Mouse (Mus musculus) forebrain, embryonic 13.5 days (tissue): ENCODE results near the gene Gm49486. TPM values are rescaled to one million over a fixed set of nuclear protein-coding genes. Genes with fewer than 3 reads are reported as not detected.

ENCODE experiments used
- ATAC-seq: fragments of 200-750 bp; cut with Nextera tagmentation; 2 replicates; pipeline ENCODE4 v1.8.0; 2017
- H3K27ac ChIP-seq: fragments of 300-500 bp; sonication (generic); 2 replicates; pipeline ENCODE4 v1.5.1; 2015; ENCODE audit warnings: inconsistent platforms, mild to moderate bottlenecking, moderate library complexity
- H3K27me3 ChIP-seq: fragments of 300-500 bp; sonication (generic); 2 replicates; pipeline ENCODE4 v1.6.1; 2015; ENCODE audit warnings: mild to moderate bottlenecking, inconsistent platforms
- H3K36me3 ChIP-seq: fragments of 300-500 bp; sonication (generic); 2 replicates; pipeline ENCODE4 v1.6.1; 2015; ENCODE audit warnings: mild to moderate bottlenecking, inconsistent platforms; ENCODE audit not compliant: poor library complexity, severe bottlenecking
- H3K4me1 ChIP-seq: fragments of 300-500 bp; sonication (generic); 2 replicates; pipeline ENCODE4 v1.6.1; 2015; ENCODE audit warnings: inconsistent platforms
- H3K4me2 ChIP-seq: fragments of 300-500 bp; sonication (generic); 2 replicates; pipeline ENCODE4 v1.6.1; 2015; ENCODE audit warnings: inconsistent platforms, mild to moderate bottlenecking, moderate library complexity
- H3K4me3 ChIP-seq: fragments of 300-500 bp; sonication (generic); 2 replicates; pipeline ENCODE4 v1.5.1; 2015; ENCODE audit warnings: mild to moderate bottlenecking, inconsistent platforms
- H3K9ac ChIP-seq: fragments of 300-500 bp; sonication (generic); 2 replicates; pipeline ENCODE4 v1.6.1; 2015; ENCODE audit warnings: mild to moderate bottlenecking, inconsistent platforms
- H3K9me3 ChIP-seq: fragments of 300-500 bp; sonication (generic); replicated peaks from 2 replicates; pipeline ENCODE4 v1.6.1; 2016; ENCODE audit warnings: inconsistent platforms
- WGBS: fragments of 180-500 bp; shearing (Covaris S2); methylation state at CpG from one replicate; pipeline ENCODE4 v1.1.7; 2015; 5-methylcytosine and 5-hydroxymethylcytosine counted together
- polyA plus RNA-seq: library from polyadenylated mRNA; unstranded; fragments of >200 nt; fragmentation: Nextera tagmentation; extraction: Ambion mirVana; gene quantifications from 2 replicates; pipeline ENCODE4 v1.2.1, GENCODE M21; 2015

Gene Gm49486
- polyA plus RNA-seq, 1 experiment from 2014 or later, result 1.3 TPM

GRCm38 (mm10) chr15:79280850-79281249 lies 51.7 kb downstream of the Gm49486 start:
- no peak for ATAC-seq
- Histone ChIP-seq H3K4me2 (no peak overlapping the region), H3K36me3 (no peaks in the 10 kb centered on the region), H3K9ac (no peak overlapping the region), H3K27ac (no peak overlapping the region), H3K27me3 (no peaks in the 10 kb centered on the region), H3K9me3 (no peaks in the 10 kb centered on the region), H3K4me3 (no peak overlapping the region), H3K4me1 (no peaks in the 10 kb centered on the region)
- WGBS, result 66% methylated on average over 5 of the region's 5 CpGs

- H3K27me3 ChIP-seq, result no peaks in the 10 kb centered on the region
- 0 out of 2 replicates have a peak, but pooled peaks cover 5% of the 10 kb centered on the region for H3K36me3 ChIP-seq
- H3K9me3 ChIP-seq, result no peaks in the 10 kb centered on the region
- H3K27ac ChIP-seq, result no peak overlapping the region
- no peak overlapping the region for H3K4me3 ChIP-seq
- WGBS, result 64% methylated on average over 1 of the region's 1 CpGs
- H3K4me1 ChIP-seq, result no peaks in the 10 kb centered on the region
- no peak overlapping the region for H3K9ac ChIP-seq
- no peak overlapping the region for H3K4me2 ChIP-seq
- ATAC-seq, result no peak
Measured at GRCm38 (mm10) chr15:79281389-79281788, 52.2 kb downstream of the Gm49486 start.

GRCm38 (mm10) chr15:79282434-79282833 lies 53.2 kb downstream of the Gm49486 start:
- Histone ChIP-seq H3K27ac (no peak overlapping the region), H3K4me1 (no peaks in the 10 kb centered on the region), H3K9me3 (no peaks in the 10 kb centered on the region), H3K36me3 (0 out of 2 replicates have a peak, but pooled peaks cover 15% of the 10 kb centered on the region), H3K9ac (no peak overlapping the region), H3K27me3 (no peaks in the 10 kb centered on the region), H3K4me2 (no peak overlapping the region), H3K4me3 (no peak overlapping the region)
- 85% methylated on average over 5 of the region's 5 CpGs for WGBS
- ATAC-seq, result no peak

GRCm38 (mm10) chr15:79283371-79283770 lies 54.2 kb downstream of the Gm49486 start:
- H3K36me3 ChIP-seq, result peaks cover 22% of the 10 kb centered on the region; the same call in 1 of the 2 replicates
- H3K4me3 ChIP-seq, result no peak overlapping the region
- no peaks in the 10 kb centered on the region for H3K9me3 ChIP-seq
- no peak overlapping the region for H3K9ac ChIP-seq
- 81% methylated on average over 4 of the region's 4 CpGs for WGBS
- H3K4me2 ChIP-seq, result no peak overlapping the region
- ATAC-seq, result no peak
- H3K27me3 ChIP-seq, result no peaks in the 10 kb centered on the region
- no peak overlapping the region for H3K27ac ChIP-seq
- H3K4me1 ChIP-seq, result no peaks in the 10 kb centered on the region

- Histone ChIP-seq H3K4me1 (no peaks in the 10 kb centered on the region), H3K4me2 (no peak within 1 kb of the TSS), H3K9ac (no peak within 1 kb of the TSS), H3K36me3 (peaks cover 27% of the 10 kb centered on the region), H3K9me3 (no peaks in the 10 kb centered on the region), H3K27ac (no peak within 1 kb of the TSS), H3K4me3 (no peak within 1 kb of the TSS), H3K27me3 (no peaks in the 10 kb centered on the region)
- ATAC-seq, result no peak
- 70% methylated on average over 10 of the region's 10 CpGs for WGBS
Measured at GRCm38 (mm10) chr15:79285399-79285798, 56.2 kb downstream of the Gm49486 start, which contains the start of gene Baiap2l2. Gene Baiap2l2, minus strand, starts transcription at chr15:79285537.

GRCm38 (mm10) chr15:79286141-79286540 lies 57.0 kb downstream of the Gm49486 start:
- Histone ChIP-seq H3K4me2 (no peak overlapping the region), H3K36me3 (peaks cover 27% of the 10 kb centered on the region), H3K9me3 (no peaks in the 10 kb centered on the region), H3K9ac (no peak overlapping the region), H3K4me1 (no peaks in the 10 kb centered on the region), H3K27me3 (no peaks in the 10 kb centered on the region), H3K27ac (no peak overlapping the region), H3K4me3 (no peak overlapping the region)
- no peak for ATAC-seq
- 87% methylated on average over 7 of the region's 7 CpGs for WGBS

- 95% methylated on average over 7 of the region's 7 CpGs for WGBS
- H3K4me2 ChIP-seq, result no peak overlapping the region
- peaks cover 27% of the 10 kb centered on the region for H3K36me3 ChIP-seq
Measured at GRCm38 (mm10) chr15:79287091-79287490, 57.9 kb downstream of the Gm49486 start.

GRCm38 (mm10) chr15:79288387-79288786 lies 59.2 kb downstream of the Gm49486 start:
- Histone ChIP-seq H3K4me1 (no peaks in the 10 kb centered on the region), H3K36me3 (peaks cover 27% of the 10 kb centered on the region), H3K27me3 (no peaks in the 10 kb centered on the region), H3K4me2 (no peak overlapping the region), H3K4me3 (no peak overlapping the region), H3K9me3 (no peaks in the 10 kb centered on the region), H3K9ac (no peak overlapping the region), H3K27ac (no peak overlapping the region)
- no peak for ATAC-seq
- WGBS, result 89% methylated on average over 3 of the region's 3 CpGs

More at GRCm38 (mm10) chr15:79287091-79287490, 57.9 kb downstream of the Gm49486 start:
- Histone ChIP-seq H3K9ac (no peak overlapping the region), H3K9me3 (no peaks in the 10 kb centered on the region), H3K4me1 (no peaks in the 10 kb centered on the region), H3K27ac (no peak overlapping the region), H3K27me3 (no peaks in the 10 kb centered on the region), H3K4me3 (no peak overlapping the region)
- no peak for ATAC-seq

GRCm38 (mm10) chr15:79289441-79289840 lies 60.2 kb downstream of the Gm49486 start:
- H3K36me3 ChIP-seq, result peaks cover 27% of the 10 kb centered on the region
- no peaks in the 10 kb centered on the region for H3K9me3 ChIP-seq
- H3K27me3 ChIP-seq, result no peaks in the 10 kb centered on the region
- no peaks in the 10 kb centered on the region for H3K4me1 ChIP-seq
- no peak overlapping the region for H3K27ac ChIP-seq
- no peak overlapping the region for H3K4me2 ChIP-seq
- no peak for ATAC-seq
- H3K4me3 ChIP-seq, result no peak overlapping the region
- 94% methylated on average over 12 of the region's 12 CpGs for WGBS
- H3K9ac ChIP-seq, result no peak overlapping the region

- no peak for ATAC-seq
- no peaks in the 10 kb centered on the region for H3K9me3 ChIP-seq
- WGBS, result 84% methylated on average over 3 of the region's 3 CpGs
- H3K27me3 ChIP-seq, result no peaks in the 10 kb centered on the region
- no peak overlapping the region for H3K4me2 ChIP-seq
- H3K9ac ChIP-seq, result no peak overlapping the region
- peaks cover 27% of the 10 kb centered on the region for H3K36me3 ChIP-seq
- H3K4me3 ChIP-seq, result no peak overlapping the region
- no peak overlapping the region for H3K27ac ChIP-seq
- no peaks in the 10 kb centered on the region for H3K4me1 ChIP-seq
Measured at GRCm38 (mm10) chr15:79290340-79290739, 61.1 kb downstream of the Gm49486 start.

GRCm38 (mm10) chr15:79292779-79293178 lies 63.6 kb downstream of the Gm49486 start:
- H3K4me2 ChIP-seq, result no peak overlapping the region
- peaks cover 10% of the 10 kb centered on the region for H3K36me3 ChIP-seq
- H3K9ac ChIP-seq, result no peak overlapping the region
- ATAC-seq, result no peak
- 90% methylated on average over 9 of the region's 9 CpGs for WGBS
- no peaks in the 10 kb centered on the region for H3K4me1 ChIP-seq
- no peaks in the 10 kb centered on the region for H3K27me3 ChIP-seq
- no peaks in the 10 kb centered on the region for H3K9me3 ChIP-seq
- no peak overlapping the region for H3K4me3 ChIP-seq
- H3K27ac ChIP-seq, result no peak overlapping the region

- H3K27me3 ChIP-seq, result no peaks in the 10 kb centered on the region
- H3K9me3 ChIP-seq, result no peaks in the 10 kb centered on the region
- H3K9ac ChIP-seq, result no peak overlapping the region
- no peak overlapping the region for H3K27ac ChIP-seq
- H3K4me2 ChIP-seq, result no peak overlapping the region
- WGBS, result 86% methylated on average over 6 of the region's 6 CpGs
- no peak for ATAC-seq
- no peaks in the 10 kb centered on the region for H3K4me1 ChIP-seq
- H3K36me3 ChIP-seq, result no peaks in the 10 kb centered on the region
- no peak overlapping the region for H3K4me3 ChIP-seq
Measured at GRCm38 (mm10) chr15:79298553-79298952, 69.4 kb downstream of the Gm49486 start.

- 89% methylated on average over 2 of the region's 2 CpGs for WGBS
- Histone ChIP-seq H3K9me3 (no peaks in the 10 kb centered on the region), H3K4me2 (no peak overlapping the region), H3K27ac (no peak overlapping the region), H3K36me3 (no peaks in the 10 kb centered on the region), H3K9ac (no peak overlapping the region), H3K4me3 (no peak overlapping the region), H3K4me1 (no peaks in the 10 kb centered on the region), H3K27me3 (no peaks in the 10 kb centered on the region)
- no peak for ATAC-seq
Measured at GRCm38 (mm10) chr15:79299563-79300155, 70.5 kb downstream of the Gm49486 start.
